Mouse (Mus musculus) myocyte (in vitro differentiated cells): ENCODE measurements at regions not wholly inside any gene's neighbourhood (a gene's known extent, or its start where the extent isn't known, plus 50 kb on each side); places are given as distances from the start of the nearest gene placed in this dataset.
A peak's percentile ranks its signal among the peaks of the same experiment; 100 is the strongest.

Source experiments
- H3K27me3 ChIP-seq: one replicate; pipeline ENCODE4 v1.6.1; 2011; ENCODE audit not compliant: control insufficient read depth, insufficient read depth, insufficient read length
- H3K36me3 ChIP-seq: one replicate; pipeline ENCODE4 v1.6.1; 2011; ENCODE audit not compliant: control insufficient read depth, insufficient read depth
- H3K4me2 ChIP-seq: one replicate; pipeline ENCODE4 v1.6.1; 2011; ENCODE audit warnings: low read depth, control low read depth
- H3K4me3 ChIP-seq: one replicate; pipeline ENCODE4 v1.5.1; 2011; ENCODE audit warnings: mild to moderate bottlenecking, control low read depth, moderate library complexity
- H3K79me2 ChIP-seq: one replicate; pipeline ENCODE4 v1.6.1; 2011; ENCODE audit not compliant: control insufficient read depth, insufficient read depth
- H3ac ChIP-seq: one replicate; pipeline ENCODE4 v1.6.1; 2011; ENCODE audit not compliant: control insufficient read depth, insufficient read length
- CEBPB ChIP-seq: IDR thresholded peaks from 2 replicates; pipeline ENCODE4 v1.6.1; 2011; ENCODE audit warnings: mild to moderate bottlenecking, moderate library complexity; ENCODE audit not compliant: poor library complexity, insufficient read depth, severe bottlenecking
- E2F4 ChIP-seq: IDR thresholded peaks from one replicate; pipeline ENCODE4 v1.6.1; 2011; ENCODE audit warnings: mild to moderate bottlenecking, control low read depth, moderate library complexity; ENCODE audit not compliant: insufficient read depth
- MAX ChIP-seq: IDR thresholded peaks from one replicate; pipeline ENCODE4 v1.6.1; 2011; ENCODE audit warnings: low read depth, mild to moderate bottlenecking, control low read depth
- MYOD1 ChIP-seq, 3 experiments: IDR thresholded peaks; one replicate each; pipeline ENCODE4 v1.6.1; 2011; ENCODE audit warnings: control low read depth in 2 of 3, low read depth in 2 of 3, mild to moderate bottlenecking in 2 of 3, moderate library complexity in 1 of 3; ENCODE audit not compliant: insufficient read length in 2 of 3, control insufficient read depth in 1 of 3
- MYOG ChIP-seq, 3 experiments: IDR thresholded peaks; one replicate each; pipeline ENCODE4 v1.6.1; 2011; ENCODE audit warnings: control low read depth in 2 of 3, low read depth in 2 of 3, mild to moderate bottlenecking in 2 of 3; ENCODE audit not compliant: insufficient read length in 2 of 3, control insufficient read depth in 1 of 3, insufficient read depth in 1 of 3
- POLR2A ChIP-seq: IDR thresholded peaks from one replicate; pipeline ENCODE4 v1.6.1; 2011; ENCODE audit warnings: low read depth, mild to moderate bottlenecking, control low read depth, moderate library complexity; ENCODE audit not compliant: insufficient read length
- POLR2AphosphoS2 ChIP-seq: IDR thresholded peaks from one replicate; pipeline ENCODE4 v1.6.1; 2011; ENCODE audit warnings: low read depth, control low read depth; ENCODE audit not compliant: insufficient read length
- REST ChIP-seq: IDR thresholded peaks from one replicate; pipeline ENCODE4 v1.6.1; 2011; ENCODE audit warnings: mild to moderate bottlenecking, control low read depth, moderate library complexity; ENCODE audit not compliant: insufficient read depth, insufficient read length
- SRF ChIP-seq: IDR thresholded peaks from one replicate; pipeline ENCODE4 v1.6.1; 2011; ENCODE audit warnings: low read depth; ENCODE audit not compliant: control insufficient read depth, insufficient read length
- TCF12 ChIP-seq: IDR thresholded peaks from one replicate; pipeline ENCODE4 v1.6.1; 2011; ENCODE audit warnings: mild to moderate bottlenecking, control low read depth; ENCODE audit not compliant: poor library complexity, insufficient read depth, severe bottlenecking
- TCF3 ChIP-seq: IDR thresholded peaks from one replicate; pipeline ENCODE4 v1.6.1; 2011; ENCODE audit warnings: low read depth, control low read depth; ENCODE audit not compliant: insufficient read length
- USF1 ChIP-seq: IDR thresholded peaks from one replicate; pipeline ENCODE4 v1.6.1; 2011; ENCODE audit warnings: low read depth, mild to moderate bottlenecking, control low read depth, moderate library complexity

- Histone ChIP-seq H3K4me3 (no peak overlapping the region), H3K27me3 (no peaks in the 10 kb centered on the region), H3K36me3 (no peaks in the 10 kb centered on the region), H3K79me2 (no peaks in the 10 kb centered on the region), H3K4me2 (peak overlapping the region; percentile 58), H3ac (no peak overlapping the region)
- TF ChIP-seq E2F4 (no peak), TCF3 (no peak), TCF12 (peak; percentile 72), MYOD1 (IDR thresholded peaks at IDR 0.05; ENCODE audit: control insufficient read depth in 1 of 3, insufficient read length in 2 of 3, low read depth in 2 of 3) (peak; percentile 15 to 76 (median 65)), MAX (no peak), POLR2AphosphoS2 (no peak), SRF (no peak), MYOG (IDR thresholded peaks at IDR 0.05; ENCODE audit: control insufficient read depth in 1 of 3, insufficient read depth in 1 of 3, insufficient read length in 2 of 3, low read depth in 2 of 3) (peak in 2 of 3 experiments; percentile 67 to 73)
These were observed 267.6 kb upstream of the Atp10a start for GRCm38 (mm10) chr7:58388326-58388725.

GRCm38 (mm10) chr7:58392391-58393115 lies 263.4 kb upstream of the Atp10a start:
- Histone ChIP-seq H3ac (no peak overlapping the region), H3K4me3 (no peak overlapping the region), H3K79me2 (no peaks in the 10 kb centered on the region), H3K36me3 (no peaks in the 10 kb centered on the region), H3K27me3 (no peaks in the 10 kb centered on the region), H3K4me2 (no peak overlapping the region)
- TF ChIP-seq POLR2A (no peak), MAX (no peak), REST (no peak), MYOD1 (IDR thresholded peaks at IDR 0.05; ENCODE audit: control insufficient read depth in 1 of 3, insufficient read length in 2 of 3, low read depth in 2 of 3) (no peak), POLR2AphosphoS2 (no peak), MYOG (IDR thresholded peaks at IDR 0.05; ENCODE audit: control insufficient read depth in 1 of 3, insufficient read depth in 1 of 3, insufficient read length in 2 of 3, low read depth in 2 of 3) (no peak), E2F4 (no peak), CEBPB (no peak), TCF12 (no peak), SRF (no peak), USF1 (no peak), TCF3 (no peak)

- H3ac ChIP-seq: no peak overlapping the region
- H3K4me3 ChIP-seq: peak overlapping the region; percentile 25
These were observed 258.0 kb upstream of the Atp10a start for GRCm38 (mm10) chr7:58397992-58398391.

GRCm38 (mm10) chr7:58398558-58399144 lies 257.3 kb upstream of the Atp10a start:
- Histone ChIP-seq H3K4me3 (peak overlapping the region; percentile 25), H3ac (no peak overlapping the region), H3K79me2 (no peaks in the 10 kb centered on the region), H3K4me2 (peak overlapping the region; percentile 70), H3K27me3 (no peaks in the 10 kb centered on the region), H3K36me3 (no peaks in the 10 kb centered on the region)
- TF ChIP-seq CEBPB: no peak
- no peak for TF ChIP-seq TCF12
- TF ChIP-seq MAX: no peak
- no peak for TF ChIP-seq POLR2AphosphoS2
- no peak for TF ChIP-seq REST
- TF ChIP-seq TCF3: no peak
- TF ChIP-seq MYOD1 (IDR thresholded peaks at IDR 0.05; ENCODE audit: control insufficient read depth in 1 of 3, insufficient read length in 2 of 3, low read depth in 2 of 3): no peak
- no peak for TF ChIP-seq E2F4
- TF ChIP-seq POLR2A: no peak
- TF ChIP-seq MYOG (IDR thresholded peaks at IDR 0.05; ENCODE audit: control insufficient read depth in 1 of 3, insufficient read depth in 1 of 3, insufficient read length in 2 of 3, low read depth in 2 of 3): no peak
- TF ChIP-seq USF1: no peak
- no peak for TF ChIP-seq SRF

More at GRCm38 (mm10) chr7:58397992-58398391, 258.0 kb upstream of the Atp10a start:
- Histone ChIP-seq H3K27me3 (no peaks in the 10 kb centered on the region), H3K36me3 (no peaks in the 10 kb centered on the region), H3K4me2 (peak overlapping the region; percentile 70), H3K79me2 (no peaks in the 10 kb centered on the region)
- TF ChIP-seq SRF: no peak

GRCm38 (mm10) chr7:58399145-58399604 lies 256.8 kb upstream of the Atp10a start:
- TF ChIP-seq POLR2AphosphoS2: peak; percentile 85
- TF ChIP-seq POLR2A: peak; percentile 88
- TF ChIP-seq MYOG (IDR thresholded peaks at IDR 0.05; ENCODE audit: control insufficient read depth in 1 of 3, insufficient read depth in 1 of 3, insufficient read length in 2 of 3, low read depth in 2 of 3): no peak
- Histone ChIP-seq H3K36me3 (no peaks in the 10 kb centered on the region), H3K79me2 (no peaks in the 10 kb centered on the region), H3K27me3 (no peaks in the 10 kb centered on the region), H3K4me2 (peak overlapping the region; percentile 81), H3K4me3 (peak overlapping the region; percentile 25), H3ac (no peak overlapping the region)
